Mouse (Mus musculus) cerebellum, postnatal 36 days (tissue): Measurements from ENCODE around the gene Sema6d.

Source experiments
- DNase-seq, 2 experiments: peaks; one replicate each; pipeline ENCODE4 v3.0.0; 2021 to 2022; ENCODE audit warnings: mixed read lengths in 2 of 2

Sema6d gene

DNA sequence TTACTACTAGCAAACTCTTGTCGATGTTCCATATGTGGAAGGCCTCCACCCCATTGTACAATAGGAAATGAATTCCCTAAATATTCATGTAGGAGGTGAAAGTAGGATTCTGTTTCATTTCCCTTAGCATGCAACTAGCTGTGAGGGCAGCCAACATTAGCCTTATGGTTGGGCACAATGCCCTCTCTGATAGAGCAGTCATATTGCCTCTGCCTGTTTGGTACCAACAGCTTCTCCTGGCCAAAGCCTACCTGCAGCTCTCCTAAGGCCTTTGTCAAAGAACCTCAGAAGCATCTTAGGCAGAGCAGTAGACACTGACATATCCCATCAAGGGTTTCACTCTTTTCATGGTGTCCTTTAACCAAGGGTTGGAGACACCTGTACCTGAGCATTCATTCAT is 578.7 kb downstream of the Sema6d start:
- DNase-seq, result peak; percentile 37 to 56

DNA sequence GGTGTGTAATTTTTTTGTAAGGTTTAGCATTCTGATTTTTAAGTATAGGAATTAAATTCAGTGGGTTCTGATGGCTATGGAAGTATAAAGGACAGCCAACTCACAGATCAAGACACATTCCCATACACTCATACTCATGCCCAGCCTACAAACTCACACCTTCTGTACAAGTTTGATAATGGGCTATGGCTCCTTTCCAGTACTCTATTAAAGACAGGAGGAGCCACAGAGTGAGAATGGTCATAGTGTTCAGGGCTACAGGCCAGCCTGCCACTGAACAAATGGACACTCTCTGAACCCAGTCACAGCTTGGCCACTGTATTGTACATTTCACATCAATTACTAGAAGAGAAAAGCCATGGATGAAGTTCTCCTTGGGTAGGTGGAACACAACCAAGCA is 583.3 kb downstream of the Sema6d start:
- no peak for DNase-seq

DNA sequence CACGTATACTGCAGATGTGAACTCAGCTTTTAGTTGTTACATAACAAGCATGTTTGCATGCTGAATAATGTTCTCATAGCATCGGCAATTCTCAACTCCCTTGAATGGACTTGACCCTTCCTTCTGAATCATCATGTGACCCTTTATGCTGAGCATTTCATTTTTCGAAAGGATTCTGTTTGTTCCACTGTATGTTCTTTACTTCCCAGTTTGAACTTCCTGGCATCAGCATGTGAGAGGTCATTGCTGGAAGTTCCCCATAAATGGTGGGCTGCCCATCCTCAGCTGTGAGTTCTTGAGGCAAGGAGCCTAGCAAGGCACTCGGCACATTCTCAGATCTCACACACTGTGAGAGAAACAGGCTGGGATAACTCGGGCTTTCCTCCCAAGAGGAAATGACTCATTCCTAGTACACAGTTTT is 594.7 kb downstream of the Sema6d start:
- no peak for DNase-seq

DNA sequence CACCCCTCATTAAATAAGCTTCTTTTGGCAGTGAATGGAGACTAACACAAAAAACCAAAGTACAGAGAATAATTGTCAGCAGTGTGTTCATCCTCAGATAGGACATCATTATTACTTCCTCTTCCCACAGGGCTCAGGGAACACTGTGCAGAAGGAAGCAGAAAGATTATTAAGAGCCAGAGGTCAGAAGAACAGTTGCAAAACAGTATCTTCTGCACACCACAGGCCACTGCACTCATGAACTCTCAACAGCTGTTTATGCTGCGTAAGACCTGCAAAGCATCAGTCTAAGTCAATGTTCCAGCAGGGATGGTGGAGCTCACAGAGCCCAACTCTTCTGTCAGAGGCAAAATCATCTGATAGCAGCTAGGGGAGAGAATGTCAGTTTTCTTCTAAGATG is 600.6 kb downstream of the Sema6d start:
- no peak for DNase-seq

DNA sequence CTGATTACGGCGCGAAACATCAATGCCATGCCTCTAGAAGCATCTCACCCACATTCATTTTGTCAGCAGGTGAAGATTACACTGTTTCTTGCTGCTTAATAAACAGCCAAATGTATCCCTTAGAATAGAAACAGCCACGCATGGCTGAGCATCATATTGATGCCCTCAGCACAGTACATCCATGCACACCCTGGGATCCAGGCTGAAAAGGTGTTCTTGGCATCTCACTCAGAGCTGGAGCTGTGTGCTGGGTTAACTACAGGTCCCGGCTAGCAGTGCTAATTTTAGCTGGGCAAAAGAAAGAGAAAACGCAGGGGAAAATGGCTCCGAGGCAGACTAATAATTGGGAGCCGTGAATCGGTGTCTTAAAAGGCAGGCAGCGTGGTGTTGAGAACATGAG is 612.9 kb downstream of the Sema6d start:
- DNase-seq, result peak; percentile 28 to 55

DNA sequence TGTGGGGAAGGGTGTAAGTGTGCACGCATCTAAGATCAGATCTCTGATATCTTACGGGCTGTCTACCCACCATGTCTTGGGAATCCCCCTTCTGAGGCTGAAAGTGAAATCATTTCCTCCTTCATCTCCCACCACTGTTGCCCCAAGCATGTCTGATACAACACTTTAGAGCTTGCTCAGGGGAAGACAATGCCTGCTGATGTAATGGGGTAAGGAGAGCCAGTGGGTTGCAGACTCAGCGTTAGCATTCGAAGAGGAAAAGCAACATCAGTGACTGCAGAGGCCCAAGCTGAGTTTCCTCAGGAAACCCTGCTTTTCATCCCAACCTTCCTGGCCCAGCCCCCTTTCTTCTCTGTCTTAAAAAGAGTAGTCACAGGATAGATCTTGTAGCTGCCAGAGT is 615.2 kb downstream of the Sema6d start:
- no peak for DNase-seq

DNA sequence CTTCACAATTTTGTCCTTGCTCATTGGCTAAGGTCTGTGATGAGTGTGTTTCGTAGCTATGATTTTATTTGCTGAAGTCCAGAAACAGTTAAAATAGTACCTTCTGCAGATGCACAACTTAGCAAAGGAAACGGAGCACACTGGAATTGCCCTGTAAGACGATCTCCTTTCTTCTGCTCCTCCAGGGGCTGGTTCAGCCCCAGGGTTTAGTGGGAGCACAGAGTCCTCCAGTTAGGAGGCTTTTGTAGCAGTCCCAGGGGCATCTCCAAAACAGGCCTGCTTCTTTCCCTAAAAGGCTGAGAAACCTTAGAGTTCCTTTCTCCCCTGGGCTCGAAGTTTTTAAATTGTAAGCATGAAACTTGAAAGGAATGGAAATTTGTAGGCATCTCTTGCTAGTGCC is 616.0 kb downstream of the Sema6d start:
- no peak for DNase-seq

DNA sequence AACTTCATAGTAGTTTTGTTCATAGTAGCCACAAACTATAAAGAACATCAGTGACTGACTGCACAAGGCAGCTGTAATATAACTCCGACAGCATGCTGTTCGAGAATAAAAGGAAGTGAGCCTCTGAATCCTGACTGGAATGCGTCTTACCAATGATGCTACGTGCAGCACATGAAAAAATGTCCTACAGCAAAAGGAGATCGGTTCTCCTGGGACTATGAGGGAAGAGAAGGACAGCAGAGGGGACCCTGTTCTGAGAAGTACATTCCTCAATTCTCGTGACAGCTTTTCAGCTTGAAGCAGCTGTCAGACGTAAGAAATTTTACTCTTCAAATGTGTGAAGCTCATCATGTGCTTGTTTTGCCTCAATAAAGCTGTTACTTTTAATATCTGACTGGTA is 617.1 kb downstream of the Sema6d start:
- no peak for DNase-seq
